In the genomic region with DNA sequence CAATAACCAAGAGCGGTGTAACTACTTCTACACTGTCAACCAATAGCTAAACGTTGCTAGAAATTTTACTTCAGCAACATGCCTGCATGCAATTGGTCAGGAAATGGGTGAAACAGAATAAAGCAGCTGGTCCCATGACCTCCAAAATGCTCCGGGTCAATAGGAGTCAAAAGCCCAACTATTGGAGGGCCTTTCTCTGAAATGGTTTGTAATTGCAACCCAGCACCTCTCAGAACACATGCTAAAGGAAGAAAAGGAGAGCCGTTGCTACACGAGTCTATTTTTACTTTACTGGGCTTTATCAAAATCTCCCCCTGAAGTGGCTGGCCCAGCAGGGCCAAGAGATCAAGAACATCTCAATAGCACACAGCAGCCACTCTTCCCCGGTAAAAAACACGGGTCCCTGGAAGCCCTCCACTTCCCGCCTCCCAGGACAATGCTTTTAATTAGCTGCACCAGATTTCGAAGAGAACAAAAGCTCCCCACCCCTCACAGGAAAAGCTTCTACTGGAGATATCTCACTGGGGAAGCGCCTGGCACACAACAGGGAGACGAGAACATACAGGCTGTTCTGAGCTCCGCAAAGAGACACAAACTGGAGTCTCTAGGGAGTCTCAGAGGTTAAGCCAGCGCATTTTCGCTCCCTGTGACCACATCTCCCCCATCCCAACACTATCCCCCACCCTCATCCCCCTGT, we compare ENCODE assay signal across 8 mouse cellular contexts. TPM values are rescaled to one million over a fixed set of nuclear protein-coding genes. Genes with fewer than 3 reads are reported as not detected.
A peak's percentile ranks its signal among the peaks of the same experiment; 100 is the strongest.
DNase-seq lines count a peak whose midpoint lies in the region; ATAC-seq and TF ChIP-seq lines count a peak whose summit lies in the region.

No protein-coding gene starts in this region.

- H3K4me1 ChIP-seq in megakaryocyte, embryonic 14.5 days: peaks cover 32% of the 10 kb centered on the region
- H3K4me1 ChIP-seq in liver, embryonic 14.5 days (replicated peaks; ENCODE audit: control insufficient read depth in 2 of 2, insufficient read depth in 2 of 2, low read length in 1 of 2): peaks cover 0 to 6% of the 10 kb centered on the region in 2 experiments; a peak in 2 of 4 replicates
- peaks cover 29% of the 10 kb centered on the region for H3K4me1 ChIP-seq in neural tube, embryonic 12.5 days

- no peak for TF ChIP-seq CTCF in liver, embryonic 14.5 days (IDR thresholded peaks at IDR 0.05; ENCODE audit: low read depth)

- peak overlapping the region; percentile 74 for H3K4me3 ChIP-seq in megakaryocyte, embryonic 14.5 days (replicated peaks)
- no peak overlapping the region for H3K4me3 ChIP-seq in liver, embryonic 14.5 days (ENCODE audit: insufficient read depth in 1 of 2, low read depth in 2 of 2, low read length in 2 of 2)
- no peak overlapping the region for H3K4me3 ChIP-seq in neural tube, embryonic 12.5 days

- no peaks in the 10 kb centered on the region for H3K27me3 ChIP-seq in megakaryocyte, embryonic 14.5 days (replicated peaks)
- H3K27me3 ChIP-seq in liver, embryonic 14.5 days (ENCODE audit: control insufficient read depth, insufficient read depth, low read length): no peaks in the 10 kb centered on the region
- no peaks in the 10 kb centered on the region for H3K27me3 ChIP-seq in neural tube, embryonic 12.5 days (replicated peaks)

- H3K36me3 ChIP-seq in megakaryocyte, embryonic 14.5 days (replicated peaks; ENCODE audit: low read length): no peaks in the 10 kb centered on the region
- H3K36me3 ChIP-seq in liver, embryonic 14.5 days (replicated peaks; ENCODE audit: control insufficient read depth, insufficient read depth, low read depth): no peaks in the 10 kb centered on the region
- H3K36me3 ChIP-seq in neural tube, embryonic 12.5 days: no peaks in the 10 kb centered on the region

- no peaks in the 10 kb centered on the region for H3K9me3 ChIP-seq in megakaryocyte, embryonic 14.5 days
- H3K9me3 ChIP-seq in liver, embryonic 14.5 days (ENCODE audit: control insufficient read depth, low read length): no peaks in the 10 kb centered on the region
- no peaks in the 10 kb centered on the region for H3K9me3 ChIP-seq in neural tube, embryonic 12.5 days

- TF ChIP-seq EP300 in liver, embryonic 14.5 days (IDR thresholded peaks at IDR 0.05; ENCODE audit: low read depth): no peak

- WGBS in liver, embryonic 14.5 days (ENCODE audit: insufficient replicate concordance): 8% methylated on average over 14 of the region's 14 CpGs
- 13% methylated on average over 14 of the region's 14 CpGs for WGBS in neural tube, embryonic 12.5 days

- peak overlapping the region; percentile 37 for H3K4me2 ChIP-seq in liver, embryonic 14.5 days (ENCODE audit: low read depth)
- H3K4me2 ChIP-seq in neural tube, embryonic 12.5 days (replicated peaks): peak overlapping the region; percentile 38

- DNase-seq in heart, adult 8-10 months (ENCODE audit: low spot score): peak; percentile 90
- DNase-seq in kidney, adult 18-20 months: peak; percentile 35
- DNase-seq in liver, embryonic 14.5 days (ENCODE audit: low read depth in 3 of 3, low spot score in 3 of 3): no peak
- no peak for DNase-seq in yolk sac, embryonic 10.5 days (ENCODE audit: low spot score)

- no peak for ATAC-seq in megakaryocyte, adult 5-6 weeks (ENCODE audit: poor library complexity, severe bottlenecking)
- no peak for ATAC-seq in liver, embryonic 14.5 days (ENCODE audit: insufficient read depth)
- ATAC-seq in neural tube, embryonic 12.5 days (ENCODE audit: low FRiP score, low read depth): no peak
- ATAC-seq in inflammation-experienced regulatory T-cells, adult 6 months: no peak

- no peak overlapping the region for H3K9ac ChIP-seq in liver, embryonic 14.5 days (replicated peaks)
- H3K9ac ChIP-seq in neural tube, embryonic 12.5 days: no peak overlapping the region

- no peak overlapping the region for H3K27ac ChIP-seq in liver, embryonic 14.5 days
- H3K27ac ChIP-seq in neural tube, embryonic 12.5 days: no peak overlapping the region

RNA-seq across cellular contexts. Expression of a gene that starts 15.2 kb away (rescaled TPM):
- polyA plus RNA-seq in megakaryocyte, embryonic 14.5 days (2012; ENCODE audit: insufficient read depth, low replicate concordance): 2.2 and 2.8 TPM in 2 replicates
- 6.0 and 8.4 TPM in 2 replicates for total RNA-seq in megakaryocyte, adult 5-6 weeks (2015)
- total RNA-seq in megakaryocyte, adult 5-6 weeks (2017): 4.7 and 8.0 TPM in 2 replicates
- 10 to 100 TPM in 3 of 4 experiments, 1 to 10 TPM in 1; 9.6 to 11.9 (median 10.7) TPM for total RNA-seq in heart, adult 8-10 months (2022)
- polyA plus RNA-seq in liver, embryonic 14.5 days (2012; rRNA removed): 7.0 and 8.1 TPM in 2 replicates
- 6.5 and 6.6 TPM in 2 replicates for polyA plus RNA-seq in liver, embryonic 14.5 days (2014; fragmentation: Nextera tagmentation; extraction: Ambion mirVana)
- polyA plus RNA-seq in neural tube, embryonic 12.5 days (2016; fragmentation: Nextera tagmentation; extraction: Ambion mirVana): 7.4 and 9.0 TPM in 2 replicates
- polyA plus RNA-seq in inflammation-experienced regulatory T-cells, adult 6 months (2017; shearing (Covaris generic)): 1 to 10 TPM in 2 of 3 experiments, under 1 TPM in 1; 0.83 to 7.4 (median 6.1) TPM

RNA-seq across cellular contexts. Expression of a gene that starts 30.8 kb away (rescaled TPM):
- polyA plus RNA-seq in megakaryocyte, embryonic 14.5 days (2012; ENCODE audit: insufficient read depth, low replicate concordance): 0.10 TPM in 1 of 2 replicates, not detected in the other
- total RNA-seq in megakaryocyte, adult 5-6 weeks (2015): 0.46 and 1.2 TPM in 2 replicates
- total RNA-seq in megakaryocyte, adult 5-6 weeks (2017): 0.73 and 0.98 TPM in 2 replicates
- total RNA-seq in heart, adult 8-10 months (2022): 10 to 100 TPM; 20.2 to 26.5 (median 21.6) TPM
- 0.51 and 0.58 TPM in 2 replicates for polyA plus RNA-seq in liver, embryonic 14.5 days (2012; rRNA removed)
- 1.1 and 1.5 TPM in 2 replicates for polyA plus RNA-seq in liver, embryonic 14.5 days (2014; fragmentation: Nextera tagmentation; extraction: Ambion mirVana)
- 31.8 and 32.3 TPM in 2 replicates for polyA plus RNA-seq in neural tube, embryonic 12.5 days (2016; fragmentation: Nextera tagmentation; extraction: Ambion mirVana)
- under 1 TPM; 0.03 to 0.24 (median 0.17) TPM for polyA plus RNA-seq in inflammation-experienced regulatory T-cells, adult 6 months (2017; shearing (Covaris generic))

Comparison
In these comparisons a context has a peak if more than half of its experiments do, and no peak if none do; other contexts are left out.
1. DNase-seq: peak in heart, adult 8-10 months (single experiment) and kidney, adult 18-20 months (single experiment); none in liver, embryonic 14.5 days (0 of 3) and yolk sac, embryonic 10.5 days (single experiment).
2. RNA of a gene that starts 30.8 kb away (polyA plus RNA-seq): 31.8 to 32.3 TPM in neural tube, embryonic 12.5 days; 0.51 to 1.5 TPM in liver, embryonic 14.5 days, 0.03 to 0.24 TPM in inflammation-experienced regulatory T-cells, adult 6 months and 0.10 TPM in megakaryocyte, embryonic 14.5 days; every median in the first group is over 10 times any median in the second.